Mouse (Mus musculus) c-Kit-negative CD71-positive TER-119-positive erythroid progenitor cells, embryonic 14.5 days (primary cell): Measurements from ENCODE around the gene Olfr1367.

Source experiments
- DNase-seq: peaks from one replicate; pipeline ENCODE4 v3.0.0-alpha.2; 2013; ENCODE audit warnings: low read depth, low spot score

Gene Olfr1367

DNA sequence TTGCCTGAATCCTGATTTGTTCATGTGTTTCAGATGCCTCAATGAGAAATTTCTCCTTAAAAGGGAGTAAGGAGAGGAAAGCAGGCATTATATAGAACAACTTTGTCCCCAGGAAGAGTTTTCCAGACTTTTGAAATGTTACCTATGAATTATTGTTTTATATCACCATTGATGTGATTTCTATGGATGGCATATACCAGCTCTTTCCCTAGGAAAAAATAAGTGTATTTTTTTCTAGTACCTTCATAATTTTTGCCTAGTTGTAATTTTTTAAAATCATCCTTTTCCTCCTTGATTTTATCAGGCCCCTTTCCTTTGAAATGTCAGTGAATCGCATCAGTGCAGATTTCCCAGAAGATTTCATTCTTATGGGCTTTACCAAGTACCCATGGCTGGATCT, at the start of gene Olfr1367:
Gene Olfr1367, plus strand, starts transcription at position 301 of the 400 bp plus-strand sequence.
- no peak for DNase-seq

DNA sequence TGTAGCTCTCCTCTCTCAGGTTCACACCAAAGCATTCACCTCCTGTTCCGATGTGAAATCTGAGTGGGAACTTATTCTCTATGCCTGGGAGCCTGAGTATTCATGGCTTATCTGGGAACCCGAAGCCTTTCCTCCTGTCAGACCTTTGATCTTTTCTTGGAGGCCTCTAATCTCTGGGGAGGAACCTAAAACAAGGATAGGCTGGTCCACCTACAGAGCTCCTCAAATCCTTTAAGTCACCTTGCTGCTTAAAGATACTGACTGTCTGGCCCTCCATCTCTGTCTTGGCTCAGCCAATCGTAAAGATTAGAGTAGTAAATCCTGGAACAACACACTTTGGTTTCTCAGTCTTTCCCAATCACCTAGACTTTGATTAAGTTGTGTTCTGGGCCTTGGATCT, 48.2 kb upstream of the Olfr1367 start:
- no peak for DNase-seq

DNA sequence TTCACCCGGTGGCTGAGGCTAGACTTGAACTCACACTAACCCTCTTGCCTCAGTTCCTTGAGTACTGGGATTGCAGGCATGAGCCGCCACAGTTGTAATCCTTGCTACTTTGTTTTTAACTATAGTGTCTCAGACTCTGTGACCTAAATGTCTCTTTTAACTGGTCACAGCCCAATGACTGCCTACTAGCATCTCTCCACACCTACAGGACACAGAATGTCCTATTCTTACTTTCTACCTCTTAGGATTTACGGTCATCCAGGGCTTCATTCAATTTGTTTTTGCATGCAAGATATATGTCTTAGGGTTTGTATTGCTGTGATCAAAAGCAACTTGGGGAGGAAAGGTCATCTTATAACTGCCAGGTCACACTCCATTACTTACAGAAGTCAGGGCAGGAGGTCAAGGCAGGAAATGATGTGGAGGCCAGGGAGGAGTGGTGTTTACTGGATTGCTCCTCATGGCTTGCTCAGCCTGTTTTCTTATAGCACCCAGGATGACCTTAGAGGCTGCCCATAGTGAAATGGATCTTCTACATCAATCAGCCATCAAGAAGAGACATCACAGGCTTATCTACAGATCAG, 42.1 kb upstream of the Olfr1367 start:
- no peak for DNase-seq

DNA sequence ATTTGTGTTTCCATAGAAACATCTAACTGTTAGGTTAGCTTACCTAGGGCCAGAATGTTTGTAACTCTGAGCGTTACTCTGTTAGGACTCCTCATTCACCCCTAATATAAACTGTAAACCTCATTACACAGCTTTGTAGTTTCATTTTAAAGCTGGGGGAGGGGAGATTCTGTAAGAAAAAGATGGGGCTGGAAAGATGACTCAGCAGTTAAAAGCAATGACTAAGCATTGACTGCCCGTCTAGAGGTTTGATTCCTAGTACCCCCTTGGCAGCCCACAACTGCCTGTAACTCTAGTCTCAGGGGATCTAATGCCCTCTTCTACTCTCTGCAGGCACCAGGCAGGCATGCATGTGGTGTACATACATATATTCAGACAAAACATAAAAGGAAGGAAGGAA, 36.9 kb upstream of the Olfr1367 start:
- no peak for DNase-seq

DNA sequence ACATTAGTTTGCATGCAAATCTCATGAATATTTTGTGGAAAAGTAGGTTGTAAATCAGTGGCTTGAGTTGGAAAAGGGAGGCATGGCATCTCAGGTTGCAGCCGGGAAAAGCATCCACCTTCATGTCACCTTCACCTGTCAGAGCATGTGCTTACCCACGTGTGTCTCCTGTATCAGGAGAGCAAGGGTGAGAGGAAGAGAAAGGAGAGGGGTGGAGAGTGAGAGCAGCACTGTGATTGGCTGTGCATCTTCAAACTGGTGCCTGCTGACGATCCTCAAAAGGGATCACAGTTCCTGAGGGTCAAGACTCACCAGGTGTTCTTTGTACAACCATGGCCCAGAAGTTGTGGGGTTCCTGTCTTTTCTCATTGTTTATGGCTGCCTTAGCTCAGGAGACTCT, 34.8 kb upstream of the Olfr1367 start, which contains the start of gene Gpx6:
Gene Gpx6, plus strand, starts transcription at position 200 of the 400 bp plus-strand sequence.
- no peak for DNase-seq

DNA sequence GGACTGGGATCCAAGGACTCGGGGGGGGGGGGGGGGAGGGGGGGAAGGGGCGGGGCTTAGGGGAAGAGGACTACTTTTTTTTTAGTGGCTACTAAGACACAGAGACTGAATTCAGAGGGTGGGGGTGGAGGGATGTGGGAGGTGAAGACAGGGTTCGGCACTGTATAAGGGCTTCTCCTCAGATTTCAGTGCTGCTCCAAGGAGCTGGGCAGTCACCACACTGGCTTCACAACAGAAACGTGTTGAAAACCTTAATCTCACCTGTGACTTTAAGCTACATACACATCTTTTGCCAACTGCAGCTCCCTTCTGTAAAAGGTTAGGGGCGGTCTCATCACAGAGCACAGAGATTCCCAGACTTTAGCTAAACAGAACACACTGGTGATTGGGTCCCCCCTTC, 33.9 kb upstream of the Olfr1367 start:
- DNase-seq: no peak

DNA sequence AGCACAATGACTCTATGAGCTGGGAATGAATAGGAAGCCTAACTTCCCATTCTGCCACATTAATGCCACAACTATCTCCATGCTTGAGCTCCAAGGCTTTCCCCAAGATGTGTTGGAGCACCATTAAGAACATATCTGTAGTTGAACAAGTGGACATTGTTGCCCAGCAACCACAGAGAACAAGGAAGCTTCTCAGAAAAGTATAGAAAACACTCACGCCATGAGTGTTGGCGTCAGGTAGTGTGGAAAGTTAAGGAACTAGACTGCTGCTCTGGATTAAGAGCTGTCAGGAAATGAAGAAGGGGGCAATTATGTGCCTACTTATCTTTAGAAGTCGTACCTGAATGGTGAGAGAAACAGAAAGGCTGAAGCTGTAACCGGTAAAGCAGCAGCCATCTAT, 32.8 kb upstream of the Olfr1367 start:
- no peak for DNase-seq

DNA sequence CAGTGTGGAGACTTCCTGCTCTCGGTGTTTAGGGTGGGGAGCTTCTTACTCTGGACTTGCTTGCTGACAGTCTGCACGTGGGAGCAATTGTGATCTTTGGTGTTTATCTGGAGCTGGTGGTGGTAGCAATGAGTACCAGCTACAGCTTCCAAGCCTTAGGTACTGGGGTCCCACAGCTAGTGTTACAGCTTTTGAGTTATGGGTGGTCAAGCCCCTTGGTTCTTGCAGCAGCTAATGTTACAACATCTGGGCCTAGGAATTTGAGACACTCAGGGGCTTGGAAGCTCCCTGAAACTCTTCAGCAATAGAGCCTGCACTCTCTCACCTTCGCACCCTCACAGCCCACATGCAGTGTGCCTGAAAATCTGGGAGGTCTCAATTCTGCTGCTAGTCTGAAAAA, 26.4 kb upstream of the Olfr1367 start:
- no peak for DNase-seq

DNA sequence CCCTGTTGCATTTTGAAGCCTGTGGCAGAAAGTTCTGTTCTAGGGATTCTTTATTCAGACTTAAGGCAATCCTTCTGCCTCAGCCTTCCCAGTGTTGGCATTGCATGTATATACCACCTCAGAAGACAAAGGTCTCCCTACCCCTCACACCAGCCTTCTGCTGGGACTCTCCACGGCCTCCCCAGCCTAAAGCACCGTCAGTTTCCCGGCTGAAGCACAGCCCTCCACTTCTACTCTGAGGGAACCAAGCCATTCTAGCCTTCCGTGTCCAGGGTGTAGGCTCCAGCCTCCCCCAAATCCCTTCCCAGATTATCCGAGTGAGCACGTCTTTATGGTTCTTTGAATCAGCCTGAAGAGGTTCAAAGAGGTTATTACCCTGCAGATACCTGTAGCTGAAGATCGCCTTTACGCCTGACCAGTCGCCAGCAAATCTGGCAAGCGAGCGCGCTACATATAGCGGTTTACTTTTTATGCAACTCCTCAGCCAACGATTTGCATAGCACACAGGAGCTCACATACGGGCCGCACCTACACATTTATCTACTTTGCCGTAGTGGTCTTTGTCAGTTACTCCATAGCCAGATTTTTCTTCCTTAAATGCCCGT, 24.7 kb upstream of the Olfr1367 start:
- no peak for DNase-seq

DNA sequence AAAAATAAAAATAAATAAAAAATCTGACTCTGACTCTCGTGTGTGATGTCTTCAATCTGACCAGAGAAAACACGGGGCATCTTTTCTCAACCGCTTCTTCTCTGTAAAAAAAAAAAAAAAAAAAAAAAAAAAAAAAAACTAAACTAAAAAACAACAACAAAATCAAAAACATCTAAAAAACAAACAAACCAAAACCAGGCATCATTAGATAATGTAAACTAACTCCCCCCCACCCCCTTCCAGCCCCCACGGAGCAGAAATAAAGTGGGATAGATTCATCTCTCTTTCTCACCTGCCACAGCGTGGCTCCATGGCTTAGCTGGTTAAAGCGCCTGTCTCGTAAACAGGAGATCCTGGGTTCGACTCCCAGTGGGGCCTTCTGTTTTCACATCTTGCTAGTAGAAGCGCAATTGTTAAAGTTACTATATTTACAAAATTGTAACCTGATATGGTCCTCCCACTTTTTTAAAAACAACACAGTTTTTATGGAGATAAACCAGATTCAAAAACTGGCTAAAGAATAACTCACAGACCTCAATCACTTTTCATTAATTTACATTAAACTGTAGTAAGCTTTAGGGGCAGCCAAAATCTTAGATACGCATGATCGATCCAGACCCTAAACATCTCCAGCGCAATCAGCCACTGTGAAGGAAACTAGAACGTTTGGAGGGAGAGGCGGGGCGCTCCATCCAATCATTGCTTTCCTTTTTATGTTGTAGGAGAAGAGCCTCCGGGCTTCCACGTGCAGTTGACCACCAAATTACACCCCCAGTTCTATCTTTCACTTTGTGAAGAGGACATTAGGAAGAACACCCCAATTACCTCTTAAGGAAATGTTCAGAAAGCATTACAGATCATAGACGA, 24.0 kb upstream of the Olfr1367 start:
- no peak for DNase-seq

DNA sequence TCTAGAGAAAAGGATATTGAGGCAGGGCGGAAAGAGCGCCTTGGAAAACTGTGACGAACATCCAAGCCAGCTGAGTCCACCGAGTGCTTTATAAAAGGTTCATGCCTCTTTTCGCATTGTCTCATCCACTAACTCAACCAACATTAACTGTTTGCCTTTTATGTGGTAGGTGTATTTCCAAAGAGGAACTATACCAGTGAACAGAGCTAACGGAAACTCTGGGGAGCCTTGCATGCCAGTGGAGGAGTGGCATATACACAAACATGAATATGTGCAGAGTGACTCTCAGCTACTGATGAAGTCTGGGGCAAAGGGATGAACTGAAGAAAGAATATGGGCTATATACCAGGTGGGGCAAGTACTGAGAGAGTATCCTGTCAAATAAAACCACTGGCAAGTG, 23.3 kb upstream of the Olfr1367 start:
- no peak for DNase-seq

DNA sequence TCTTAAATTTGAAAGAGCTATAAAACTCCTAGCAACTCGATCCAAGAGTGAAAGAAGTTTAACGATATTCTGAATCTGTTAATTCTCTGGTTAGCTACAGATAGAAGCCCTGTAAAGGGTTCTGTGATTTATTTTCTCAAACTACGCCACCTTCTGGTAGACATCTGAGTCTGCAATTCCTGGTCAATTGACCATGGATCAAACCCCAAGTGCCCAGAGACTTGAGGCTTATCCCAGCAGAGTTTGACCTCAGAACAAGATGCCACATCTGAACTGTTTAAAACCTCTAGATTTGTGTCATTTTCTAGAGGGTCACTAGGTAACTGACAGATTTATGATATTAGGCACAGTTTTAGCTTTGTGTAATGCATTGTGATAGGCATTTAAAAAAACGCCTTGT, 20.5 kb upstream of the Olfr1367 start:
- DNase-seq: no peak

DNA sequence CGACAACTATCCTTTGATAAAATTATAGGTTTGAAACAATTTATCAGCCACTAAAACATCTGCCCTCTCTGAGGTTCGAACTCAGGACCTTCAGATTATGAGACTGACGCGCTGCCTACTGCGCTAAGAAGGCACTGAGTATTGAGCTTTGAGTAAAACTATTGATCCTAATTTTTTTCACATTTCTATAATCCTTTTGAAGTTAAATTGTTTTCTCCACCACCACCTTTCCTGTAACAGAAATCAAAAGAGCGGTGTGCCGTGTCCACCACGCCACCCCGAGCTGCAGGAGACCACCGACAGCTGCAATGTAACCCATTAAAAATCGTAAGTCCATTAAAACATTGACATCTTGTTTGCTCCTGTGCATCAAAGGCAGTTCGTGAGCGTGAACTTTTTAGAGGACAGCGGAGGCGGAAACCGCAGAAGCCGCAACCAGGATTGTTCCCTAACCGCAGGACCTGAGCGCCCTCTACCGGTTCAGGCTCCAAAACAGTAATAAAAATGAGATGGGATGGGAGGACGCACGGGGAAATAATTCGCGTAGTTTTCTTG, 20.0 kb upstream of the Olfr1367 start:
- peak; percentile 52 for DNase-seq

DNA sequence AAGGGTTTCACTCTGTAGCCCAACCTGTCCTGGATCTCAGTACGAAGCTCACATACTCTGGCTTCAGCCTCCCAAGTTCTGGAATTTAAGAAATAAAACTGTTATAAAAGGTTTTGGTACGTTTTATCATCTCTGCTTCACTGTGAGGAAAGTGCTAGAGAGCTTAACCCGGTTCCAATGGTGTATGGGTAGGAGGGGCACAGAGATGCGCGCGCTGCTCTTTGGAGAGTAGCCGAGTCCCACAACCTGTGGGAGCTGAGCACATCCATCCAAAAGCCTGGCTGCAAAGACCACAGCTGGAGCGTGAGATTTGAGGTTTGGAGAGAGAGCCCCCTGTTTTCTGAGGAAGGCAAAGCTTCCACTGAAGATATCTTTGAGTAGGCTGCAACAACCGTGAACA, 19.3 kb upstream of the Olfr1367 start:
- no peak for DNase-seq

DNA sequence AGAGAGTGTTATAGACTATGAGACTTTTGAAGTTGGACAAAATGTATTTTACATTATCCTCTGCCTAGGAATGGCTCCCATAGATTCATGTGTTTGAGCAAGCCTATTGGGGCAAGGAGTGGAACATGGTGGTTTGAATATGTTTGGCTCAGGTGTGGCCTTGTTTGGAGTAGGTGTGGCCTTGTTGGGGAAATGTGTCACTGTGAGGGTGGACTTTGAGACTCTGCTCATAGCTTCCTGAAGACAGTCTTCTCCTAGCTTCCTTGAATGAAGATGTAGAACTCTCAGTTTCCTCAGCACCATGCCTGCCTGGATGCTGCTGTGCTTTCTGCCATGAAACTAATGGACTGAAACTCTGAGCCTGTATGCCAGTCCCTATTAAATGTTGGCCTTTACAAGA, 3.9 kb downstream of the Olfr1367 start:
- DNase-seq: no peak

DNA sequence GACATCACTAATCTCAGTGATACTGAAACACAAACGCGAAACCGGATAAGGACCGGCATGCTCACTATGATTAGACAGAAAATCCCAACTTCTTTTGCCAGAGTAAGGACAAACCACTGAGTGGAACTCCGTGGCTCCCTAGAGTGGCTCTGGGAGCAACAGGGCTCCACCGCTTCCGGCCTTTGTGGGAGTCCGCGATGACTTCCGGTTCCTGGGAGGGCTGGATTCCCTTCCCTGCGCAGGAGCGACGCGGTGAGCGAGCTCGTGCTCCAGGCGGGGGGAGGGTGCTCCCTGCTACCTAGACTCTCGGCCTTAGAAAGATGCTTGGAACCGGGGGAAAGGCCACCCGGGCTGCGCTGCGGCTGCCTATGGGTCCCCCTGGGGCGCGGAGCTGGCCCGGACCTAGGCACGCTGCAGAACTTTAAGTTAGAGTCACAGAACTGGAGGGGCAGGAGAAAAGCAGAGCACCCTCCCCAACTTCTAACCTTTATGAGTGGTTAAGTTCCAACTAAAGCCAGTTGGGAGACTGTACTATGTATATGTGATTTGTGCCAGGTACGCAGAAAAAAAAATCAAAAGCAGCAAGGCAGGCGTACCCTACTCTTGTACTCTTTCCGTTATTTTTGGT, 16.0 kb downstream of the Olfr1367 start, which contains the start of gene Zscan12:
Gene Zscan12, plus strand, starts transcription at position 200 of the 628 bp plus-strand sequence.
- peak; percentile 80 for DNase-seq

DNA sequence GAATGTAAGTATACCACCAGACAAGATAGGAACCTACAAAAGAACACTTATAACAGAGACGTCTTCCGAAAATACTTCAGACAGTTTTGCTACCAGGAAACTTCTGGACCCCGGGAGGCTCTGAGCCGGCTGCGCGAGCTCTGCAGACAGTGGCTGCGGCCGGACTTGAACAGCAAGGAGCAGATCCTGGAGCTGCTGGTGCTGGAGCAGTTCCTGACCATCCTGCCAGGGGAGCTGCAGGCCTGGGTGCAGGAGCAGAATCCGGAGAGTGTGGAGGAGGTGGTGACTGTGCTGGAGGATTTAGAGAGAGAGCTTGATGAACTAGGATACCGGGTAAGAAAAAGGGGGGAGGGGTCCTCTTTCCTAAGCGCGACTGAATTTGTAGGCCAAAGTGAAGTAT, 17.0 kb downstream of the Olfr1367 start:
- no peak for DNase-seq

DNA sequence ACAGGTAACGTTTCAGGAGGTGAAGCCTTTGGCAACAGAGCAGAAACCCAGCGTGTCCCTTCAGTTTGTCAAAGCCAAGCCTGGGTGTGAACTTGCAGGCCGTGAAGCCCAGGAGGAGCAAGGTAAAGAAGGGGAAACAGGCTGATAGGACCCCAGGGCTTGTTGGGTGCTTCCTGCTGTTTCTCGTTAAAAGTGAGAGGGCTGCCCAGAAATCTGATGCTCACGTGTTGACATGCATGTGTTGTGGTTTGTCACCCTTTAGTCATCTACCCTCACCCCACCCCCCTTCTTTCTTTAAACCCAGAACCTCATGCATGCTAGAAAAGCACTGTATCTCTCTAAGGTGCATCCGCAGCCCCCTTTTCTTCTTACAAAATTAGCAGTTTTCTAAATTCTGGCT, 19.9 kb downstream of the Olfr1367 start:
- DNase-seq: no peak

DNA sequence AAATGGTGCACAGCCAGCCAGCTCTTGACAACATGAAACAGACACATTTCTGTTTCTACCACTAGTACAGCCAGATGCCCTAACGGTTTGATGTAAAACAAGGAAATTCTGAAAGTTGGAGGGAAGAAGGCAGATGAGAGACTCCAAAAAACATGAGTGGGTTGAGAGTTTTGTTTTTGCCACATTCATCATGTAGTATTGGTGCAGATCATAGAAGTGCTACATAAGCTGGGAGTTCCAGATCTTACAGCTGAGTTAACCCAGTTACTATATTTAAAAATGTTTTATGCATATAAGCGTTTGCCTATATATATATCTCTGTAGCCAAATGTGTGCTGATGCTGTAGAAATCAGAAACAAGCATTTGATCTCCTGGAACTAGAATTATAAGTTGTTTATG, 26.0 kb downstream of the Olfr1367 start:
- DNase-seq: no peak

DNA sequence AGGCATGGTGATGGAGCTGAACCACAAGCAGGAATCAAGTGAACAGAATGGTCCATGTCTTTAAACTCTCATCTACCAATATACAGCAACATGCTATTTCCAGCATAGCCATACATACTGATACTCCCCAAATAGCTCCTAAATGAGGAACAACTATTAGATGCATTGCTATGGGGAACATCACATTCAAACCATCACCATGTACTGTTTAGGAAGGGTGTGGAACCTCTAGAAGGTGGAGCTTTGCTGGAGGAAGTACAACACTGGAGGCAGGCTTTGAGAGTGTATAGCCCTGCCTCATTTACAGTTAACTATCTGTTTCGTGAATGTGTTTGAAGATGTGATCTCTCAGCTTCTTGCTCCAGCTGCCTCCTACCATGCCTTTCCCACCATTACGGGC, 31.1 kb downstream of the Olfr1367 start:
- DNase-seq: no peak

DNA sequence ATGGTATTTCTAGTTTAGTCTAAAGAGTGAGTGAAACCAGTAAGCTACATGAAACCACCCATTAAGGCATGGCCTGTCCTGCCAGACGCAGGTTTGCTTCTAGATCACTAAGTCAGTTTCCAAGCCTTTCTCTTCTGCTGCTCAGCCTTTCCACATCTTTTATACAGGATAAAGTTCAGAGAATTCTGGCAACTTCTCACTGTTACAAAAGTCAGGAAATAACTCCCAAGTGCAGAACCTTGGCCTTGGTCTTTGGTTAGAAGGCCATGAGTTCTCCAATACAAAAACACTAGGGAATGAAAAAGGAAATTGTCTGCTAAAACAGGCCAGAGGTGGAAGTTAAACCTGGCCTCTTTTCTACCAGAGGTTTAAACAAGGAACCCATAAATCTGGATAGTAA, 48.5 kb downstream of the Olfr1367 start:
- DNase-seq: no peak

DNA sequence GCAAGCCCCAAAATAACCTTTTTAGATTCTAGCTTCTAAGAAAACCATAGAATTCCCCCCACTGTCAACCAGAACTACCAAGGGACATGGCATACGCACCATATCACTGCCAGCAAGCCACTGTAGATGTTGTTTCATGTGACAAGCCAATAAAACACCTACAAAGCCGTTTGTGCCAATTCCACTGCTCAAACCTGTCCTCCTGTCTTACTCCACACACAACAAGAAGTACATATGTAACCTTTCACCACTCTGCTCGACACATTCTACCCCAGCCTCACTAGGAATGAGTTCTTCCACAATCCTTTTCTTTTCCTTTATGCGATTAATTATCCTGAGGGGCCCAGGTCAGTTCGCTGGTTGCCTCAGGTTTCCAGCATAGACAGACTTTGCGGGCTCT, 48.9 kb downstream of the Olfr1367 start:
- DNase-seq: no peak
